Mouse (Mus musculus): Measurements from ENCODE around the gene Vgll4.

Gene Vgll4

DNA sequence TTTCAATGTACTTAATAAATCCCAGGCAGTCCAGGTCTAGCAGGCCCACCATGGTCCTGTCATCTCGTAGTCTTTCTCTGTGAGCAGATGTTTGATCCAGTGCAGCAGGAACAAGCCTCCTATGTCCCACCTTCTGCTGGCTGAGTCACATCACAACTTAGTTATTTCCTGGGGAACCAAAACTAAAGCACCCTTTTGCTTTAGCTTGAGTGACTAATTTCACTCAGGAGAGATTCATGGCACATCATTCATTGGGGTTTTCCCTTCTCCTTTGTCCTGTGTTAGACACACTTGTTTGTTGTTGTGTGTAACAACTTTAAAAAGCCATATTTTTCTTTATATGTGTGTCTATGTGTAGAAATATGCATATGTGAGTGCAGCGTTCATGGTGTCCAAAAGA is 126.9 kb downstream of the Vgll4 start:
- no peak for DNase-seq (ENCODE audit: low spot score in 2 of 2)

- DNase-seq (ENCODE audit: low spot score in 2 of 2) = no peak
These were observed 127.7 kb downstream of the Vgll4 start for GRCm38 (mm10) chr6:114842131-114842530.

GRCm38 (mm10) chr6:114840012-114840411 is 129.8 kb downstream of the Vgll4 start:
- DNase-seq (ENCODE audit: low spot score in 2 of 2) = no peak

DNA sequence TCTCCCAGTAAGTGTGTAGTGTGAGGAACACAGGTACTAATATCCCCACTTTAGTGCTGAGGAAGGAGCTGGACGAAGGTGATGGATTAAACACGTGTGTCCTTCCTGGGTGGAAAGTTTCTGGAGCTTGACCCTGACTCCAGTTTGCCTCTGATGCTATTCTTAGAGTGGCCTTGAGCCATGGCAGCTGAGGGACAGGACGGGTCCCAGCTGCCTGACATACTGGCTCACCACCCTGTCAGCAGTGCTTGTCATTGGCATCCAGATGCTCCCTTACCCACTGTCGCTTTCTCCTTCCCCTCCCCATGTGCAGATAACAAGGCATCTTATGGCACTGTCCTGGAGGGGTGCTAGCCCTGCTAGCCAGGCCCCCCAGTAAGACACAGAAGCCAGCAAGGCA is 130.9 kb downstream of the Vgll4 start:
- DNase-seq (ENCODE audit: low spot score in 2 of 2) = no peak

DNA sequence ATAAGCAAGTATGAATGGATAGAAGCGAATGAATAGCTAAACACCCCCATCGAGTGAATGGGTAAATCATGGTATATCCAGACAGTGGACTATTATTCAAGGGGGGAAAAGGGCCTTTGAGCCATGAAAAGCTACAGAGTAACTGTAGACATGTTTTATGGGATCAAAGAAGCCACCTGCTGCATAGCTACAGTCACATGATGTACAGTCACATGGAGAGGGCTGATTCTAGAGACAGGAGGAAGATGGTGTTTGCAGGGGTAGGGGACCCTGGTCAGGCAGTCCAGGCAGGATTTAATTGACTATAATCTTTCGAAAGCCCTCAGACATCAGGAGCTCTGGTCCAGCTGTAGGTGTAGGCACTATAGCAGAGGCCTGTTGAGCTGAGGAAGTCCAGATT is 133.4 kb downstream of the Vgll4 start:
- DNase-seq (ENCODE audit: low spot score in 2 of 2) = no peak

DNA sequence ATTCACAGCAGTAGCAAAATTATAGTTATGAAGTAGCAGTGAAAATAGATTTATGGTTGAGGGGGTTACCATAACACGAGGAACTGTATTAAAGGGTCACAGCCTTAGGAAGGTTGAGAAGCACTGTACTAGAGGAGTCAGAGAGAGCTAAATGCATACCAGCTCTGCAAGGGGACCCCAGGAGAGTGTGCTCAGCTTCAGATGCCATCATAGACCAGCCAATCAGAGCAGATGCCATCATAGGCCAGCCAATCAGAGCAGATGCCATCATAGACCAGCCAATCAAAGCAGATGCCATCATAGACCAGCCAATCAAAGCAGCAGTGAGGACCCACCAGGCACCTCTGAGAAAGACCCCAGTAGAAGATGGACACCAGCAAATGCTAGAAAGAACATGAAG is 134.0 kb downstream of the Vgll4 start:
- no peak for DNase-seq (ENCODE audit: low spot score in 2 of 2)

- DNase-seq (ENCODE audit: low spot score in 2 of 2) = no peak
These were observed 134.4 kb downstream of the Vgll4 start for GRCm38 (mm10) chr6:114835344-114835743.

- no peak for DNase-seq (ENCODE audit: low spot score in 2 of 2)
These were observed 135.9 kb downstream of the Vgll4 start for GRCm38 (mm10) chr6:114833791-114834346.

DNA sequence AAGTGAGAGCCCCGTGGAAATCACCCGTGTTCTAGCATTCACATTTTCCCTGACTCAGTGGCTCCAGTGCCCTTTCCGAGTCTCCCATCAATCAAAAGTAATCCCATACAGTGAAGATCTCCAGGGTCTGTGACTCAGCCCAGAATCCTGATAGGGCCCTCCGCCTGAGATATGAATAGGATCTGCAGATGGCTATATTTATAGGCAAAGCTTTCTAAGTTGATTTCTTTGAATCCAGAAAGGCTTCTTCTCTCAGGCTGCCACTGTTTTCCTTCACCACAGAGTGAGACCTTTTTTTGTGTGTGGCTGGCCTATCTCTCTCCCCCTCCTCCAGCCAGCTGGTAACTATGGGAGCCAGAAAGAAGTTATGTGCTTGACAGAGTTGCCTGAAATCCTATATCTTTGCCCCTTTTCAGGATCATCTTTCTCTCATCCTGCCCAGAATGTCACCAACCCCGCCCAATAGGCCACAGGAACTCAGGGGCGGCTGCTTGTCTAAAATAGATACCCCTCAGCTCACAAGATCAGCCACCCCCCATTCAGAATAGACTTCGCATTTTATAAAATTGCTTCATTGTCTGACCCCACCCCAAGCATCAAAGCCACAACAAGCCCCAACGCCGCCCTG is 136.6 kb downstream of the Vgll4 start:
- no peak for DNase-seq (ENCODE audit: low spot score in 2 of 2)

DNA sequence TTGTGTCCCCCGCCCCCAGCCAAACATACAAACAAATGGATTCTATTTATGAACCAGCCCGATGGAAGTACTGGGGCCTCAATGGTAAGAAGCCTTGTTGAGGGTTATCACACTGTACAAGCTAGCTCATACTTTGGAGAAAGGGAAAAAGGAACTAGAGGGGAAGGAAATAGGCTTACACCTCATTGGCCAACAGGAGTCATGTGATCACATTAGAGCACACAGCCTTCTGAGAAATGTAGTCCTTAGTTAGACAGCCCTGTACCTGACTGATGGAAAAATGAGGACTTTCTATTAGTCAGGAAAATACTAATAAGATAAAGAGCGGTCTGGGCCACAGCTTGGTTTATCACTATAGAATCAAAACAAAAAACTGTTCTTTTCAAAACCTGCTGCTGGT is 138.0 kb downstream of the Vgll4 start:
- DNase-seq (ENCODE audit: low spot score in 2 of 2) = no peak

DNA sequence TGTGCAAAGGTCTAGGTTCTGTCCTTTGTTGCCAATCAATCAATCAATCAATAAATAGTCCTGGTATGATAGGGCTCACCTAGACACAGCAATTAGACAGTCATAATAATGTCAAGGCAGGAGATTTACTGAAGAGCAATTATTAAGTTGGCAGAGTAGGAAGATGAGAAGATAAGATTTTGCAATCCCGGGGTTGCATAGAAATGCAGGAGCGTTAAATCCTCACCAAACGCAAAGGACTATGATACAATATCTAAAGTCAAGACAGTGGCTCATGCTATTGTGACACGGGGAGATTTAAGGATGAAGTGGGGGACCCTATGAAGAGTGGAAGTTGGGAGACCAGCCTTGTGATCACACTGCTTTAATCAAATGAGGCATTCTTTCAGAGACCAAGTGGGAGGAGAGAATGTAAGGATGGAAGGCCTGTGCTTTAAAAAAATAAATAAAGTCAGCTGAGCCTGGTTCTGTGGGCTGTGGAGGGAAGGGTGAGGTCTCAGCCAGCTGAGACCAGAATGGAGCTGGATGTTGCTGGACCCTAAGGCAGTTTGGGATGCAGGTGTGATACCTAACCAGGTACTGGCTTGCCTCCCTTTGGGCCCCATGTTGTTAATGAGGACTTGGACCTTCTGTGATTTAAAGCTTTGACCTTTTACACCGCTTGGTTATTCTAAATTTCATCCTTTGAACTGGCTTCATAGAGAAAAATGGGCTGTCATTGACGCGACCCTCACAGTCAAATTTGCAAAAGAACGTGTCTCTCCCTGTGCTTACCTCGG is 139.9 kb downstream of the Vgll4 start:
- DNase-seq (ENCODE audit: low spot score in 2 of 2) = no peak

- no peak for DNase-seq (ENCODE audit: low spot score in 2 of 2)
These were observed 142.9 kb downstream of the Vgll4 start for GRCm38 (mm10) chr6:114826889-114827288.

DNA sequence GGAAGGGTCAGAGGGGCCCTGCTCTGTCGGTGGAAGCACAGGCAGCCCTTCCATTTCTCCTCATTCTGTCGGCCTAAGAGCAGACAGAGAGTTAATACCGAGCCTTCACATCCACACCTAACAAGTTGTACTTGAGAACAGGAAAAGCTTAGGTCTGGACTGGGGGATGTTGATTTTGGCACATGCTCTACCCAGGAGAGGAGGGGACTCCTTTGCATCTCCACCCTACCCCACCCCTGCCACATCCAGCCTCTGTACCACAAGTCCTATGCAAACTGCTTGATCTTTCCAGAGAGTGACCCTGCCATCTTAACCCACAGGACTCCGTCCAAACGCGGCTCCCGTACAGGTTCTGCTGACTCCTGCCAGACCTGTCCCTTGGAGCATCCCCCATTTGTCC is 148.1 kb downstream of the Vgll4 start:
- DNase-seq (ENCODE audit: low spot score in 2 of 2) = no peak

DNA sequence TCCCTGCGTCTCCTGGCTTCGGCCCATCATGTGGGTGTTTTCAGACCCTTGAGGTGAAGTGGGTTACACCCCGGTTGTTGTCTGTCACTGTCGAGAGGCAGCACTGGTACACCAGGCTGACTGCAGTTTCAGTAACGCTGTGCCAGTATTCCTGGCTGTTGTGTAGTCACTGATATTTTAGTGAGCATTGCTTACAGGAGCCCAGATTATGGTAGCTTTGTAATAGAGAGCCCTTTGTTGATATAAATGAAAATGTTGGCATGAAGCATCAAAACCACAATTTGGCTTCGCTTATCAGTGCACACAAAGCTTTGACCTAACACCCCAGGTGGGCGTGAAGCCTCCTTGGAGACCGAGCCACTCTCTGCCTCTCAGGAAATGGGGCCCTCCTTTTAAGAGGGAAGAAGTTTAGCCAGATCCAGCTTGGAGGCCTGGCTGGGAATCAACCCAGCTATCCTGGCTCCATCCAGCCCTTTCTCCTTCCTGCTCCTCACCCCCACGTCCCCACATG is 149.8 kb downstream of the Vgll4 start:
- DNase-seq (ENCODE audit: low spot score in 2 of 2) = no peak

- no peak for DNase-seq (ENCODE audit: low spot score in 2 of 2)
These were observed 151.3 kb downstream of the Vgll4 start for GRCm38 (mm10) chr6:114818471-114818870.

- DNase-seq (ENCODE audit: low spot score in 2 of 2) = no peak
These were observed 151.8 kb downstream of the Vgll4 start for GRCm38 (mm10) chr6:114817948-114818347.

GRCm38 (mm10) chr6:114814882-114815650 is 154.7 kb downstream of the Vgll4 start:
- DNase-seq (ENCODE audit: low spot score in 2 of 2) = peak in 1 of 2 experiments; percentile 47

DNA sequence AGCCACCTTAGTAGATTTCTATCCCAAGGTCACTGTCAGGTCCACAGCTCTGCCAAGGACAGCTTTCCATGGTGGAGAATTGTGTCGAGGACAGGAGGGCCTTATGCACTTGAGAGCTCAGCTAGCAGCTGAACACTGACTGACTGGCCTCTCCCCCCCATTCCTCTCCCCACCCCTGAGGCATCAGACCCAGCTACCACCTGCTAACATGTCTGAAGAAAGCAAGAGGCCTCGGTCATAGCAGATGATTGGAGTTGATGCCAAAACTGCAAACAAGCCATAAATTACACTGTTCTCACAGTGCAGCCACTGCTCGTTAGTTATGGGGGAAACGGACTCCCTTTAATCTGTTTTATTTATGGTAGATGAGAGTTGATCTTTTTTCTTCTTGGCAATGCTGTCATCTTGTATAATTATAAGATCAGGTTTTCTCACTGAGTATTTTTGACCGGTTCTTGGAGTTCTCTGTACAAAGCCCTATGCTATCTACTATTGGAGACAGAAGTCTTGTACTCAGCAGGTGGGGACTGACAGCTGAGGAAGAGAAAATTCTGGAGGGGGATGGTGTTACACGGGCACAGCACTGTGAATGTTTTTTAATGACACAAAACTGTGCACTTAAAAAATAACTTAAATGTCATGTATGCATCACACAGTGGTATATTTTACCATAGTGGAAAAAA is 155.5 kb downstream of the Vgll4 start:
- DNase-seq (ENCODE audit: low spot score in 2 of 2) = no peak

- no peak for DNase-seq (ENCODE audit: low spot score in 2 of 2)
These were observed 157.0 kb downstream of the Vgll4 start for GRCm38 (mm10) chr6:114812779-114813178.

DNA sequence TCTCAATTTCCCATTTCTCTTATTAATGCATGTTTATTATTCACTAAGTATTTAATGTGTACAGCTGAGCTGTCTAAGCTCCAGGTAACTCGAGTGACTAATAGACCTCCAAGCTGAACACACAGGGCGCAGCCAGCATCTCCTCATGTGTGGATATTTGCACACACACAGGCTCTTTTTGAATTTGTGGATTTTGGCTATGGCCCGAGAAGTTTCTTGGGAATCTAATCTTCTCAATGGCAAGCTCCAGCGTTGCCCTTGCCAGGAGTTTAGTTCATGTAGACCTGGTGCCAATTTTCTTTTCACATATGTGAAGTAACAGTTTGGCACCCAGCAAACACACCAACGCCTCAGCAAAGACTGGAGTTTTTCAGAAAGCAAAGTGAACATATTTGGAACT is 157.5 kb downstream of the Vgll4 start:
- no peak for DNase-seq (ENCODE audit: low spot score in 2 of 2)
